In the genomic region with DNA sequence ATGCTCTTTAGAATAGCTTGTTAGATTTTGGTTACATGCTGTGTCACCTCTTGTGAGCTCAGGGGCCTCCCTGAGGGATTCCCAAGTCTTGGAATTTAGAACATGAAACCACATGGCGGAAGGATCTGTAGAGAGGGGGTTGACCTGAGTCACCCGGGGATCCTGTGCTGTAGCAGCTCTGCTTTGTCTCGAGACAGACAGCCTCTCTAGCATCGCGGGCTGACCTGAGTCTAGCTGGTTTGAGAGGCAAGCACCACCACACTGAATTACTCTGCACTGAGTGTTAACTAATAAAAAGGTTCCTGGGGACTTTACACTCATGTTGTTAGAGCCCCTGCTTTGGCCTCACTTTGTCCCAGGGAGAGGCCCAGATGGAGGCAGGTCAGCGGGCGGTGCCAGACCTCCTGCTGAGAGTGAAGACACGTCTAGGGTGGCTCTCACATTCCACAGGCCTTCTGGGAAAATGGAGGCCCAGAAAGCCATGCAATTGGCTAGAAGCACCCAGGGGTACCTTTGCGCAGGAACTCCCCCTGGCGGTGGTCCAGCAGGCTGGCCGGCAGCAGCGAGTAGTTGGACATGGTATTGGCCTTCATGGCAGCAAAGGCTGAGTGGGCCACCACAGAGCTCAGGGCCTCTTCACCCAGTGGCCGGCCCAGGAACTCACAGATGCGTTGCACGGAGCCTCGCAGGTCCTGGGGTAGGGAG, we compare ENCODE assay signal across 9 mouse cellular contexts. TPM values are rescaled to one million over a fixed set of nuclear protein-coding genes. Genes with fewer than 3 reads are reported as not detected.
A peak's percentile ranks its signal among the peaks of the same experiment; 100 is the strongest.
DNase-seq lines count a peak whose midpoint lies in the region; ATAC-seq and TF ChIP-seq lines count a peak whose summit lies in the region.
"Had no signal": no experiment of that assay in that cellular context is flagged by ENCODE, and none has a peak within 500 bp of the region (broad histone marks: within the 10 kb centered on the region; RNA-seq: fewer than 3 reads in every experiment).

No protein-coding gene starts in this region.

- DNase-seq in cerebellum, postnatal 14 days, result peak; percentile 47 to 69
- no peak for DNase-seq in cerebellum, adult 18-20 months
- DNase-seq in CH12.LX (ENCODE audit: extremely low read depth) (peak; percentile 63), MN1 (ENCODE audit: low spot score) (no peak)
- peak; percentile 81 to 86 for DNase-seq in kidney, postnatal 4 days
- DNase-seq in midbrain, embryonic 14.5 days, result peak; percentile 53
- no peak for DNase-seq in right cerebral cortex, postnatal 4 days

- TF ChIP-seq CTCF in CH12.LX (conservative IDR thresholded peaks at IDR 0.05 in 1 of 2, IDR thresholded peaks at IDR 0.05 in 1 of 2; ENCODE audit: low read depth in 2 of 2, low read length in 2 of 2), result peak in 1 of 2 experiments; percentile 74; a peak in 3 of 4 replicates

- peaks cover 0 to 15% of the 10 kb centered on the region in 2 experiments; a peak in 2 of 4 replicates for H3K4me1 ChIP-seq in CH12.LX (ENCODE audit: control insufficient read depth in 1 of 2, insufficient read depth in 2 of 2)
- H3K4me1 ChIP-seq in midbrain, embryonic 14.5 days (ENCODE audit: control insufficient read depth, insufficient read depth, low read length), result no peaks in the 10 kb centered on the region

- H3K27ac ChIP-seq in CH12.LX (ENCODE audit: insufficient read depth, low read depth), result no peak overlapping the region
- no peak overlapping the region for H3K27ac ChIP-seq in midbrain, embryonic 14.5 days (replicated peaks; ENCODE audit: low read depth, low read length)

- in situ Hi-C loops in CH12.LX (cut with MboI; ENCODE audit: low pct_ligation_motif_present, low pct_unique_long_range_greater_than_20kb, low sequenced_read_pairs), result loop anchor here (10.0 kb wide), 2 partner anchors 194 to 274 kb away; a partner anchor contains a TSS

- peak; percentile 42 for TF ChIP-seq RAD21 in CH12.LX (IDR thresholded peaks at IDR 0.05; ENCODE audit: low read depth, low read length)

- no peaks in the 10 kb centered on the region for H3K9me3 ChIP-seq in CH12.LX (replicated peaks; ENCODE audit: low read length)
- H3K9me3 ChIP-seq in midbrain, embryonic 14.5 days (ENCODE audit: control insufficient read depth, low read length), result no peaks in the 10 kb centered on the region

- no peak overlapping the region for H3K4me3 ChIP-seq in CH12.LX (replicated peaks in 1 of 3; ENCODE audit: low read depth in 2 of 3, low read length in 2 of 3, poor library complexity in 1 of 3)
- H3K4me3 ChIP-seq in midbrain, embryonic 14.5 days (replicated peaks; ENCODE audit: low read depth, low read length), result no peak overlapping the region

- WGBS in midbrain, embryonic 14.5 days, result 16% methylated on average over 16 of the region's 16 CpGs

- H3K36me3 ChIP-seq in CH12.LX (replicated peaks in 1 of 2; ENCODE audit: control insufficient read depth in 1 of 2, insufficient read depth in 1 of 2, low read length in 1 of 2), result peaks cover 27 to 44% of the 10 kb centered on the region in 2 experiments
- H3K36me3 ChIP-seq in midbrain, embryonic 14.5 days (ENCODE audit: control insufficient read depth, insufficient read depth, low read length), result peaks cover 28% of the 10 kb centered on the region

- H3K4me2 ChIP-seq in CH12.LX (ENCODE audit: insufficient read depth, low read depth, poor library complexity, severe bottlenecking), result no peak overlapping the region
- H3K4me2 ChIP-seq in midbrain, embryonic 14.5 days (ENCODE audit: low read length), result no peak overlapping the region

- dilution Hi-C loops in CH12.LX (cut with MboI; ENCODE audit: extremely low pct_ligation_motif_present, extremely low pct_unique_long_range_greater_than_20kb, low sequenced_read_pairs), result no loop called here

- ATAC-seq in erythroid progenitor cell, adult 5-6 weeks (replicated peaks; ENCODE audit: low FRiP score, poor library complexity, severe bottlenecking), result peak; percentile 48; the same call in 1 of the 2 replicates
- ATAC-seq in midbrain, embryonic 14.5 days (ENCODE audit: low FRiP score, low TSS enrichment), result no peak

- H3K79me2 ChIP-seq in CH12.LX (replicated peaks; ENCODE audit: control insufficient read depth, extremely low read depth, insufficient read depth, poor library complexity, severe bottlenecking), result no peaks in the 10 kb centered on the region

- no peak for TF ChIP-seq EP300 in CH12.LX (IDR thresholded peaks at IDR 0.05; ENCODE audit: low read length)

- H3K9ac ChIP-seq in CH12.LX (ENCODE audit: insufficient read depth, low read depth), result no peak overlapping the region
- no peak overlapping the region for H3K9ac ChIP-seq in midbrain, embryonic 14.5 days (replicated peaks; ENCODE audit: low read length)

- H3K27me3 ChIP-seq in CH12.LX (replicated peaks), result no peaks in the 10 kb centered on the region
- no peaks in the 10 kb centered on the region for H3K27me3 ChIP-seq in midbrain, embryonic 14.5 days (ENCODE audit: control insufficient read depth, insufficient read depth, low read length)

- TF ChIP-seq POLR2A in CH12.LX (IDR thresholded peaks at IDR 0.05; ENCODE audit: low read depth, low read length), result no peak

TF ChIP-seq in CH12.LX, 34 proteins besides CTCF, POLR2A, EP300 and RAD21:
- no peak for TF ChIP-seq TBP (conservative IDR thresholded peaks at IDR 0.05; ENCODE audit: low read depth, low read length)
- TF ChIP-seq UBTF (IDR thresholded peaks at IDR 0.05; ENCODE audit: low read depth, low read length), result no peak
- TF ChIP-seq SMC3 (IDR thresholded peaks at IDR 0.05; ENCODE audit: low read depth, low read length), result peak; percentile 55
- 0 out of 2 replicates have a peak, but pooled peaks have one; percentile 32 for TF ChIP-seq MEF2A (IDR thresholded peaks at IDR 0.05; ENCODE audit: borderline replicate concordance, low read depth, low read length)
- peak; percentile 27; the same call in 1 of the 2 replicates for TF ChIP-seq HCFC1 (IDR thresholded peaks at IDR 0.05; ENCODE audit: low read depth, low read length)
- no peak for TF ChIP-seq ZNF384 (IDR thresholded peaks at IDR 0.05; ENCODE audit: low read depth, low read length)
- TF ChIP-seq NRF1 (IDR thresholded peaks at IDR 0.05; ENCODE audit: low read depth, low read length), result 0 out of 2 replicates have a peak, but pooled peaks have one; percentile 26
- TF ChIP-seq SIN3A (IDR thresholded peaks at IDR 0.05; ENCODE audit: low read length), result no peak
- 0 out of 2 replicates have a peak, but pooled peaks have one; percentile 25 for TF ChIP-seq NELFE (IDR thresholded peaks at IDR 0.05; ENCODE audit: low read depth, low read length)
- 0 out of 2 replicates have a peak, but pooled peaks have one; percentile 11 for TF ChIP-seq MAX (IDR thresholded peaks at IDR 0.05; ENCODE audit: low read length)
- 0 out of 2 replicates have a peak, but pooled peaks have one; percentile 21 for TF ChIP-seq ELF1 (IDR thresholded peaks at IDR 0.05; ENCODE audit: low read depth, low read length)
TF ChIP-seq in CH12.LX: peak in this region for 7.

RNA-seq across cellular contexts. Expression of a gene that starts 5.3 kb away (rescaled TPM):
- total RNA-seq in CH12.LX (2012; rRNA removed), result 0.21 TPM in 1 of 2 replicates, not detected in the other
- total RNA-seq in CH12.LX (2014; rRNA removed), result not detected in 2 replicates
- polyA plus RNA-seq in CH12.LX (2012; ENCODE audit: insufficient read length, low read depth), result 0.35 TPM in 1 of 2 replicates, not detected in the other
- total RNA-seq in erythroid progenitor cell, adult 5-6 weeks (2015; ENCODE audit: low replicate concordance), result not detected in 2 replicates
- not detected in 2 replicates for total RNA-seq in erythroid progenitor cell, adult 5-6 weeks (2017; ENCODE audit: low replicate concordance)
- polyA plus RNA-seq in midbrain, embryonic 14.5 days (2014; fragmentation: Nextera tagmentation; extraction: Ambion mirVana), result not detected in 2 replicates
- polyA plus RNA-seq: liver, embryonic 16.5 days had no signal

RNA-seq across cellular contexts. Expression of a gene that starts 9.9 kb away (rescaled TPM):
- total RNA-seq in CH12.LX (2012; rRNA removed), result 1.3 and 1.4 TPM in 2 replicates
- total RNA-seq in CH12.LX (2014; rRNA removed), result 0.13 and 0.39 TPM in 2 replicates
- polyA plus RNA-seq in CH12.LX (2012; ENCODE audit: insufficient read length, low read depth), result 0.40 and 0.74 TPM in 2 replicates
- total RNA-seq in erythroid progenitor cell, adult 5-6 weeks (2015; ENCODE audit: low replicate concordance), result not detected in 2 replicates
- not detected in 2 replicates for total RNA-seq in erythroid progenitor cell, adult 5-6 weeks (2017; ENCODE audit: low replicate concordance)
- polyA plus RNA-seq in midbrain, embryonic 14.5 days (2014; fragmentation: Nextera tagmentation; extraction: Ambion mirVana), result 0.46 and 0.90 TPM in 2 replicates

RNA-seq across cellular contexts. Expression of a gene that starts 13.1 kb away (rescaled TPM):
- total RNA-seq in CH12.LX (2012; rRNA removed), result 16.6 and 19.2 TPM in 2 replicates
- 7.3 and 9.4 TPM in 2 replicates for total RNA-seq in CH12.LX (2014; rRNA removed)
- polyA plus RNA-seq in CH12.LX (2012; ENCODE audit: insufficient read length, low read depth), result 21.8 and 22.4 TPM in 2 replicates
- total RNA-seq in erythroid progenitor cell, adult 5-6 weeks (2015; ENCODE audit: low replicate concordance), result 9.6 and 12.6 TPM in 2 replicates
- 4.8 and 9.4 TPM in 2 replicates for total RNA-seq in erythroid progenitor cell, adult 5-6 weeks (2017; ENCODE audit: low replicate concordance)
- 17.2 and 19.2 TPM in 2 replicates for polyA plus RNA-seq in midbrain, embryonic 14.5 days (2014; fragmentation: Nextera tagmentation; extraction: Ambion mirVana)

RNA-seq across cellular contexts. Expression of a gene that starts 15.6 kb away (rescaled TPM):
- total RNA-seq in CH12.LX (2012; rRNA removed) (3,614 and 3,766 TPM in 2 replicates), CH12.LX (2014; rRNA removed) (3,153 and 3,204 TPM in 2 replicates)
- polyA plus RNA-seq in CH12.LX (2012; ENCODE audit: insufficient read length, low read depth), result 2,393 and 2,438 TPM in 2 replicates
- total RNA-seq in erythroid progenitor cell, adult 5-6 weeks (2015; ENCODE audit: low replicate concordance), result 522 and 544 TPM in 2 replicates
- 281 and 297 TPM in 2 replicates for total RNA-seq in erythroid progenitor cell, adult 5-6 weeks (2017; ENCODE audit: low replicate concordance)
- polyA plus RNA-seq in midbrain, embryonic 14.5 days (2014; fragmentation: Nextera tagmentation; extraction: Ambion mirVana), result 631 and 710 TPM in 2 replicates

RNA-seq across cellular contexts. Expression of a gene that starts 26.0 kb away (rescaled TPM):
- total RNA-seq in CH12.LX (2012; rRNA removed) (7.9 and 8.5 TPM in 2 replicates), CH12.LX (2014; rRNA removed) (11.0 and 12.4 TPM in 2 replicates)
- 7.2 and 10.4 TPM in 2 replicates for polyA plus RNA-seq in CH12.LX (2012; ENCODE audit: insufficient read length, low read depth)
- total RNA-seq in erythroid progenitor cell, adult 5-6 weeks (2015; ENCODE audit: low replicate concordance), result 1.3 and 2.5 TPM in 2 replicates
- 1.7 and 2.6 TPM in 2 replicates for total RNA-seq in erythroid progenitor cell, adult 5-6 weeks (2017; ENCODE audit: low replicate concordance)
- 1.9 and 4.3 TPM in 2 replicates for polyA plus RNA-seq in midbrain, embryonic 14.5 days (2014; fragmentation: Nextera tagmentation; extraction: Ambion mirVana)

Comparison
In these comparisons a context has a peak if more than half of its experiments do, and no peak if none do; other contexts are left out.
1. DNase-seq: peak in cerebellum, postnatal 14 days (2 of 2), CH12.LX (single experiment), kidney, postnatal 4 days (2 of 2) and midbrain, embryonic 14.5 days (single experiment); none in cerebellum, adult 18-20 months (0 of 2), right cerebral cortex, postnatal 4 days (single experiment) and MN1 (single experiment).